Mouse (Mus musculus) layer of hippocampus, adult 11-12 months (tissue): ENCODE data around the gene Lrrc29.

Experiments
- DNase-seq: peaks from one replicate; pipeline ENCODE4 v3.0.0; 2022; ENCODE audit warnings: low spot score

Lrrc29 gene

DNA sequence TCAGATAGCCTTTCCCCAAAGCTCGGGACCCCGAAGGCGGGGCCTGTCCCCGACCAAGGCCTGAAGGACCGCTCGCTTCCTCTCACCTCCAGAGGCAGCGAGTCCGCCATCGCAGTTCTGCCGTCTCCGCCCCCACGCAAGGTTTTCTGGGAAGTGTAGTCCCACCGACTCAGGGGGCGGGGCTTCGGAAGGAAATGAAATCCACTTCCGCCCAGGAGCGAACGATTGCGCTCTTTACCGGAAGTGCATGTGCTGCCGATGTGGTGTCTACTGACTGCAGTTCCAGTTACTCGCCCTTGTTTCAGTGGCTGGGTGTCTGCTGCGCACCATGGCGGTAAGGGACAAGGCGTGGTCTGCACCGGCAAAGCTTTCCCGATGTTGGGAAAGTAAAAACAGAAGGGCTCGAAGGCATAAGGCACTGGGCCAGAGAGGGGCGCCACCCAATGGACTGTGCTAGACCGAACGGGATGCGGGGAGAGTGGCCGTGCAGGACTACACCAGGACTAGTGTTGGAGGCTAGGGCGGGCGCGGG lies at the start of gene Lrrc29, which contains the start of gene Tmem208:
Gene Lrrc29 (minus strand): TSS at position 138 of the 532 bp plus-strand sequence.
Gene Tmem208 (plus strand): TSS at position 214 of the 532 bp plus-strand sequence.
- peak; percentile 97 for DNase-seq

DNA sequence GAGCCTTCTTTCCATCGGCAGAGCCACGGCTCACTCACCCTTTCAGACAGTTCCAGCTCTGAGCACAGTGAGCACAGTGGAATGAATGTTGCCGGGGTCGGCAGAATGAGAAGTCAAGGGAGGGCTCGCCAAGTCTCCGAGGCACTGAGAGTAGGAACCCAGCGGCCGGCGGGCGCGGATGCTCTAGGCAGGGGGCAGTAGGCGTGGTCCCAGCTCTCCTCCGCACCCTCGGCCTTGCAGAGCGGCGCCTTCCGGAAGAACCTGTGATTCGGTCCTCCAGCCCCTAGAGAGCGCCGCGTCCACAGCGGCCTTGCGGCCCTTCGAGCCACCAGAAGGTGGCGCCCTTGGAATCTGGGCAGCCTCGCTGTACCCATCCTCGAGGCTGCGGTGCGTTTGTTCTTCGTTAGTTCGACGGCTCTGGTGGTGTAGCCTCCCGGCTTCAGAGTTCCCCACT lies 48.5 kb upstream of the Lrrc29 start:
- DNase-seq: no peak

DNA sequence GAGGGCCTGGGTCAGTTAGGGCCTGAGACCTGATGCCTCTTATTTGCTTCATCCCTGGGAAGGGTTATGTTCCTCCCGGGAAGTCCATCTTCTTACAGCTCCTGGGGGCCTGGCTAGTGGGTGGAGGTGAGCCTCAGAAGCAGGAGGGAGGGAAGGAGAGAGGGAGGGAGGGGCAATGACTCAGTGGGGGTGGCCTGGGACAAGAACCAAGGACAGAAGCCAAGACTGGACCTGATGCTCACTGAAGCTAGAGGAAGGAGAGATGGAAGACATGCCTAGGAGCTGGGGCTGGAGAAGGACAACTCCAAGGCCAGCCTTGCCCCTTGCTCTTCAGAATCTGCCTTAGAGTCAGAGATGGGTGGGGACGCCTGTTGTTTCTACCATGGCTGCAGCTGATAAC lies 47.0 kb upstream of the Lrrc29 start, which contains the start of gene Plekhg4:
Gene Plekhg4 (plus strand): TSS at position 243 of the 400 bp plus-strand sequence.
- no peak for DNase-seq

DNA sequence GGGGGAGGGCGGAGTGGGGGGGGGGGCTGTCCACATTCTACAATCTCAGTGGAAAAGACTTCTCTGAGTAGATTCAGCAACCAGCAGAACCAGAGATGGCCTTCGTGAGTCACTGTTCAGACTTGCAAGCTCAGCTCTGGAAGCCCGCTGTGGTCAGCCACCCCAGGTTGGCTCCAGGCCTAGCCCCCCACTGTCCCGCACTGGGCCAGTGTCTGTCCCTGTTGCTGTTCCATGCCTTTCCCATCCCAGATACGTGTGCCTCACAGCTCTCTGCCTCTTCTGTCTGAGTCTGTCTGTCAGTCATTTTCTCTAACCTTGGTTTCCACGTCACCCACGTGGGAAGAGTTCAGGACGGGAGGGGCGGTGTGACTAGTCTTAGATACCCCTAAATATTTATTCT lies 46.4 kb upstream of the Lrrc29 start:
- no peak for DNase-seq

DNA sequence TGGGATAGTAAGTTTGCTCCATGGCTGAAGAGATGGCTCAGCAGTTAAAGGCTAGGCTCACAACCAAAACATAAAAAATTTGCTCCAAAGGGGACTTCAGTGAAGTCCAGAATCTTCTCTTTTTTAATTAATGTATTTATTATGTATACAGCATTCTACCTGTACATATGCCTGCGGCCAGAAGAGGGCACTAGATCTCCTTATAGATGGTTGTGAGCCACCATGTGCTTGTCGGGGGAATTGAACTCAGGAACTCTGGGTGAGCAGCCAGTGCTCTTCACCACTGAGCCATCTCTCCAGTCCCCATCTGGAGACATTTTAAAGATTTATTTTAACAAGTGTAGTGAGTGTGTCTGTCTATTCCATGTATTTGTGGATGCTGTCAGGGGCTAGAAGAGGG lies 41.0 kb upstream of the Lrrc29 start:
- no peak for DNase-seq

DNA sequence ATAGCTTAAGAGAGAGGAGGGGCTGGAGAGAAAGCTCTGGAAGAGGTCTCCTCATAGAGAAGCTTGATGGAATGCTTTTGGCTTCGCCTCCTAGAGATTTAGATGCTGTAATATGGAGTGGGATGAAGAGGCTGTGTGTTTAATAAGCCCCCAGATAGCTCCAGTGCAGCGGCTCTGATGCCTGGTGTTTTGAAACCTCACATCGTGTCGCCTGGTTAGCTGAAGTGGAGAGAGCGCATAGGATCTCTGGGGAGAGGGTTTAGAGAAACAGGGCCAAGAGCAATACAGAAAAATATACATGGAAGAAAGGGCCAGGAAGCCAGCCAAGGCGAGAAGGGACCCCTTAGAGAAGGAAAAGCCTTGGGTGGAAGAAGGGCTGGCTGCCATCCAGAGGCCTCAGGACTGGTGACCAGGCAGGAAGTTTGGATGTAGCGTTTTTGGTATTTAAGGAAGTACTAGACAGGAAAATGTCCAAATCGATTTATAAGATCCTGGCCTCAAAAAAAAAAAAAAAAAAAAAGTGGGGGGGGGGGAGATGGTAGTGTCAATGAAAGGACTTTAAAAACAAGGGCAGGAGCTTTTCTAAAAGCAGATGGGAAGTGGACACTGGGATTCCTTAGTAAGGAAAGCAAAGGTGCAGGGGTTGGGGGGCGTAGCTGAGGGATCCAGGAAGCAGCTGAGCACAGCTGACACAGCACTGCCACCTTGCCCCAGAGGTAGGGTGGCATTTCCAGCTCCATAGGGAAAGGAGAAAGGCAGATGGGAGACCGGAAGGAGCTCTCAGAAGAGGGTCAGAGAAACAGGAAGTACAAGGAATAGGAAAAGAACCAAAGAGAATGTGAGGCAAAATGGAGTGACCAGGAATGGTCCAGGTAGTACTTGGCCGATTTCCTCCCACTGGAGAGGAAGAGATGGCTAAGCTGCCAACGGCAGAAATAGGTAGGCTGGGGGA lies 35.9 kb upstream of the Lrrc29 start:
- DNase-seq: no peak

DNA sequence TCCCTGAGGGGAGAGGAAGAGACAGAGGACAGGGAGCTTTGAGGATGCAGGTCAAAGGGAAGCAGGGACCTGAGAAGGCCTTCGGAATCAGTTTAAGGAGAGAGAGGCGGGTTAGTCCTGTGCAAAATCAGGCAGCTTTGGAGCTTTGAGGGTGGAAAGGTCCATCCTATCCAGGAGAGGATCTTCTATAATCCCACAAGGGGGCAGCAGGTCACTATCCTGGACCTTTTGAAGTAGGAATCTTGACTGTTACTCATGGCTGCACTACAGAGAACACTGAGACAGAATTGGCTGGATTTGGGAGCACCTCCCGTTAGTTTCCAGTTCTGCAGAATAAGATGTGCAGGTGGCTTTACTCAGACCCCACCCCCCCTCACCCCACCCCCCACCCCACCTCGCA lies 33.6 kb upstream of the Lrrc29 start:
- DNase-seq: no peak

DNA sequence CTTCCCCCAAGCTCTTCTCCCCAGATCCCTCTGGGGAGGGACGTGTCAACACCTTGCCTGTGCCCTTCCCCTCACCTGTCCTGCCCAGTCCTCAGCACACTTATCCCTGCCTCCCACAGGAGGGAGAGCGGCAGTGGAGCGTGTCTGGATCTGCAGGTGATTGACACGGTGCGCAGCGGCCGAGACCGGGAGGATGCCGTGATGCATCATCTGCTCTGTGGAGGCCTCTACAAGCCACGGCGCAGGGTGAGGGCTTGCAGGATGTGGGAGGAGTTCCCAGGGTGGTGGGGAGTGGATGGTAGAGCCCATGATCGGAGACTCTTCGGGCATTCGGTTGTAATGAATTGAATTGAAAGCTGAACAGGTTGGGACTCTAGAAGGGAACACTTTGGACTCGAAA lies 33.1 kb upstream of the Lrrc29 start:
- no peak for DNase-seq

DNA sequence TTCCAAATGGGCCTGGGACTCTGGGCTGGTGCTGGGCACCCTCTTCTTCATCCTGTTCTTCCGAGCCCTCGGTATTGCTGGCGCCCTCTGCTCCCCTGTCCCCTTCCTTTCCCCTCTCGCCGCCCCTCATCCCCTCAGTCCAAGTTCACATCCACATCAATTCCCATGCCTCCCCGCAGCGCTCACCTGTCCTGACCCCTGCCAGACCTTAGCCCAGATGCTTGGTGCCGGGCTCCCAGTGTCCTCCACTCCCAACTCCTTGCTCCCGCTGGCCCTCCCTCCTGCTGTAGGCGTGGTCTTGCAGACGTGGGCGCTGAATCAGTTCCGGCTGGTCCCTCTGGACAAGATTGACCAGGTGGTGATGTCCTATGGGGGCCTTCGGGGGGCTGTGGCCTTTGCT lies 30.6 kb upstream of the Lrrc29 start:
- DNase-seq: no peak

DNA sequence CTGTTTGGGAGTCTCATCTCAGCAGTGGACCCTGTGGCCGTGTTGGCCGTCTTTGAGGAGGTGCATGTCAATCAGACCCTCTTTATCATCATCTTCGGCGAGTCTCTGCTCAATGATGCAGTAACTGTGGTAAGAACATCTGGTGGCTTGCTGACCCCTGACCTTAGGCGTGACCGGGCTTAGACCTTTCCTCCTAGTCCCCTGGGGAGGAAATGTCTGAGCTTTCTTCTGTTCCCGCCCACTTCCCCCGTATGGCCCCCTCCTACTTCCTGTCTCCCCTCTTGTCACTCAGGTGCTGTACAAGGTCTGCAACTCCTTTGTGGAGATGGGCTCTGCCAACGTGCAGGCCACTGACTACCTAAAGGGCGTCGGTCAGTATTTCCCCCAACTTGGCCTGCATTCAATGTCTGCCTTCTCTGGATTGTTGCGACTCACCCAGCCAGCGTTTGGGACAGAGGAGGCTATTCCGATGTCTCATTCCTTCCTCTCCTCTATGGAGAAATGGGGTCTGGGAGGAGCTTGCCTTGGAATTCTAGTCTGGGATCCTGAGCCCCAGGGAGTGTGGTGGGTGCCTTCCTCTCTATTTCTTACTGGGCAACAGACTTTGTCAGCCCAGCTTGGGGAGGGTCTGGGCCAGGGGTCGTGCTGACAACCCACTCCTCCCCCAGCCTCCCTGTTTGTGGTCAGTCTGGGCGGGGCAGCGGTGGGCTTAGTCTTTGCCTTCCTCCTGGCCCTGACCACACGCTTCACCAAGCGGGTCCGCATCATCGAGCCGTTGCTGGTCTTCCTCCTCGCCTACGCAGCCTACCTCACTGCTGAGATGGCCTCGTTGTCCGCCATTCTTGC lies 29.3 kb upstream of the Lrrc29 start:
- no peak for DNase-seq

DNA sequence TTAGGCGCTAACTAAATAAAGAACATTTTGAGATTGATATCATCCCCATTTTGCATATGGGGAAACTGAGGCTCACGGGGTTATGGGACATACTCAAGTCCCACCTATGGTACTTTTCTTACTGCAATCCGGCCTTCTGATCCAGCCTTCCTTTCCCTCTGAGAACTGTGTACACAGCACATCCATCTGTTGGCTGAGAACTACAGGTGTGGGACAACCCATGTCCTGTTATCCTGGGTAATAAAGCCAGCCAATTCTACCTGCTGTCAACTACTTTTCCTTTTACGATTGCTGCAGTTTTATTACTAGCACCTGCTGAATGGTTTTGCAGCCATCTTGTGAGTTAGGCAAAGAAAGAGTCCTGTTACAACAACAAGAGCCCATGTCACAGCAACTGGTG lies 28.5 kb upstream of the Lrrc29 start:
- DNase-seq: no peak

DNA sequence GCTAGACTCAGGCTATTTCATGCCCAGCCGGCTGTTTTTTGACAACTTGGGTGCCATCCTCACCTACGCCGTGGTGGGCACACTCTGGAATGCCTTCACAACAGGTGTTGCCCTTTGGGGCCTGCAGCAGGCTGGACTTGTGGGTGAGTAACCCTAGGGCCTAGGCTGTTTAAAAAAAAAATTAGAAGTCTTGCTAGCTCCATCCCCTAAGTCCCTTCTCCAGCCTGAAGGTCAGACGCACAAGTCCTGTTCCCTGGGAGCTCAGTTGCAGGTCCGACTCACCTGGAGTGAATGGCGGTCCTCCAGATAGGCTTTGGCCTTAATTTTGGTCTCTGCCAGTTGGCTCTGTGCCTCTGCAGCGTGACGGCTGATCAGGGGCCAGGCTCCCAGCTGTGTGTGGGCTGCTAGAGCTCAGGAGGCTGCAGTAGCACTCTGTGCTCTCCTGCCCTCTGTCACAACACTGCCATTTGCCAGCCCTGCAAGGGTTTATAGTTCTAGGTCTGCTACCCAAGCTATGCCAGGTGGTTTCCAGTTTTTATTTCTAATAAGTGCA lies 27.6 kb upstream of the Lrrc29 start:
- no peak for DNase-seq

DNA sequence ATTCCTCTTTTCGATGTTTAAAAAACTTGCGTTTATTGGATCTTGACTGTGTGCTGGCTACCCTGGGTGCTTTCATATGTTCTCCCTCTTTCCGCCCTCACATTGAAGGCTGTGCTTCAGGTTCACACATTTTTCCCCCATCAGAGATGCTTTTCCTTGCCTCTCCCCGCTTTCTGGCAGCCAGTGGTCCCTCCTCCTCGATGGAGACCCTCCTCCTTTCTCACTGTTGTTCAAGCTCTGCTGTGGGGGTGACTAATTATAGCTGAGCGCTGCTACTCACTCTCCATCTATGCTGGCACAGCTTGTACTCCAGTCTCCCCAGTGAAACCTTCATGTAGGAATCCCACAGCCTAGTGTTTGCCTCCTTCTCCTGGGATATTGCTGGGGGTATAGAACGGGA lies 24.1 kb upstream of the Lrrc29 start:
- DNase-seq: no peak

DNA sequence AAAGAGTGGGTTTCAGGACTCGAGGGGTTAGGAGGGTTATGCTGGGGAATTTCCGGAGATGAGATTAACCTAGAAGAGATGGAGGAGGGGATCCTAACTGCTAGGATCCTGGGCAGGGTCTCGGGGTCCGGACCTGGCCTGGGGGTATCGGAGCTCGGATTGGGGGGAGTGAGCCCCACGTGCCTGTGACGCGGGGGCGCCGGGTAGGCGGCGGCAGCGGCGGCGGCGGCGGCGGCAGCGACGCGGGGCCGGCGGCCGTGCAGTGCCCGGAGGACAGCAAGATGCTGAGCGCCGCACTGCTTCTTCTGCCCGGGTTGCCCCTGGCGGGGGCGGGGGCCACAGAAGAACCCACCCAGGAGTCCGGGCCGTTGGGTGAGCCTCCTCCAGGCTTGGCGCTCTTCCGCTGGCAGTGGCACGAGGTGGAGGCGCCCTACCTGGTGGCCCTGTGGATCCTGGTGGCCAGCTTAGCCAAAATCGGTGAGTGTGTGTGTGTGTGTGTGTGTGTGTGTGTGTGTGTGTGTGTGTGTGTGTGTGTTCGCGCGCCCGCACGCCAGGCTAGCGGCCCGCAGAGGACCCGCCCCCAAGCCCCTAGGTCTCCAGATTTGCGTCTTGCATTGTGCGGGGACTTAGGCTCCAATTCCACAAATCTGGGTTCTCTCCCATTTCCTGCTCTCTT lies 23.2 kb upstream of the Lrrc29 start:
- no peak for DNase-seq

DNA sequence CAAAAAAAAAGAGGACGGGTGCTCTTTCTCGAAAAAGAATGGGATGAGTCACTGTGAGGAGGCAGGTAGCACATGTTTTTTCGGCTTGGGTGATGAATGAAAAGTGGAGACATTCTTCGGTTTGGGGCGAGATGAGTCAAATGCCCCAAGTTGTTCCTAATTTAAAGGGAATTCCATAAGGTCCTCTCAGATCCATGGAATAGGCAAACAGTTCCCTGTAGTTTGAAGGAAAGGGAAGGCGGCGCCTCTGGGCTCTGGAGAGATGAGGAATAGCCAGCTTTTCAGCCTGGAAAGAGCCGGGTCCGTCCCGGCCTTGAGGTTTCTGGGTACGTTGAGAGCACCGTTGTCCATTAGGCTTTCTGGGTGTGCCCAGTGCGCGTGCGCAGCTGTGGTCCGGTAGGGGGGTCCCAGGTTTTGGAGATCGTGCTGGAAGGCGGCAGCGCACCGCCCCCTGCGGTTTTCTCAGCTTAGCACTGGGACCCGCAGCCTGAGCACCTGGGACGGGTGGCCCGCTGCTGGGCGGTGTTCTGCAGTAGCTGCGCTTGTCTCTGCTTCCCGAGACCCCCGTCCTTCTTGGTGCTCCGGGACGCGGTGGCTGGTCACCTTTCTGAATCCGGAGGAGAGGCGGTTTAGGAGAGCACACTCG lies 22.5 kb upstream of the Lrrc29 start, which contains the start of gene Slc9a5:
Gene Slc9a5 (plus strand): TSS at position 394 of the 646 bp plus-strand sequence.
- DNase-seq: peak; percentile 45

DNA sequence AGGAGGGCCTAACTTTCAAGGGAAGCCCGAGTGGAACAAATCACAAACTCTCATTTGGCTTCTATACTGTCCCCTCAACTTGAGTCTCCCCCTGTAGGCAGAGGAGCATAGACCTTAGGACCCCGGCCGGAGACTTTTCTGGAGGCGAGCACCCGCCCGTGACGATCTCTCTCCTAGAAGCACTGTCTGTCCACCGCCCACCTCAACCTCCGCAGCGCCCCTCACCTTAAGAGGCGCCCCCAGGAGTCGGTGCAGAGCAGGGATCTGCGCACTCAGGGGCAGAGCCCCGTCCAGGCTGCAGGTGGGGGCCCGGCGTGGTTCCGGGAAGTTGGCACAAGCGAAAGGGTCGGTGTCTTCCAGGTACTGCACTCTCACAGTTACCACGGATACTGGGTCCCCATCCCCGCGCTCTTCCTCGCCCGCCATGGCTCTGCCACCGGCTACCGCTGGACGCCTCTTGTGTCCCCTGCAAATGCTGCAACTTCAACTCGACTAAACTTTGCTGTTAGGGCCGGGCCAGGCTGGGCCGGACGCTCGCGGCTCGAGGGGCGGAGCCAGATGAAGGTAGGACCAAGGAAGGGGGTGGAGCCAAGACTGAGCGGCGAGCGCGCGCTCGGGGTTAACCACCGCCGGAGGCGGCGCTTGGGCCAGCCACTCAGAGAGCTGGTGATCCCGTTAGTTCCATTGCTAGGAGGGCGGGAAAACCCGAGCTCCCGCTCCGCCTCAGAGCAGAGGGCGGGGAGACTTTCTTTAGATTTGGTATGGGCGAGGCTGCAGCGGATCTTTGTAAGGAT lies 21.5 kb upstream of the Lrrc29 start, which contains the start of gene Fhod1:
Gene Fhod1 (minus strand): TSS at position 526 of the 794 bp plus-strand sequence.
- peak; percentile 87 for DNase-seq

DNA sequence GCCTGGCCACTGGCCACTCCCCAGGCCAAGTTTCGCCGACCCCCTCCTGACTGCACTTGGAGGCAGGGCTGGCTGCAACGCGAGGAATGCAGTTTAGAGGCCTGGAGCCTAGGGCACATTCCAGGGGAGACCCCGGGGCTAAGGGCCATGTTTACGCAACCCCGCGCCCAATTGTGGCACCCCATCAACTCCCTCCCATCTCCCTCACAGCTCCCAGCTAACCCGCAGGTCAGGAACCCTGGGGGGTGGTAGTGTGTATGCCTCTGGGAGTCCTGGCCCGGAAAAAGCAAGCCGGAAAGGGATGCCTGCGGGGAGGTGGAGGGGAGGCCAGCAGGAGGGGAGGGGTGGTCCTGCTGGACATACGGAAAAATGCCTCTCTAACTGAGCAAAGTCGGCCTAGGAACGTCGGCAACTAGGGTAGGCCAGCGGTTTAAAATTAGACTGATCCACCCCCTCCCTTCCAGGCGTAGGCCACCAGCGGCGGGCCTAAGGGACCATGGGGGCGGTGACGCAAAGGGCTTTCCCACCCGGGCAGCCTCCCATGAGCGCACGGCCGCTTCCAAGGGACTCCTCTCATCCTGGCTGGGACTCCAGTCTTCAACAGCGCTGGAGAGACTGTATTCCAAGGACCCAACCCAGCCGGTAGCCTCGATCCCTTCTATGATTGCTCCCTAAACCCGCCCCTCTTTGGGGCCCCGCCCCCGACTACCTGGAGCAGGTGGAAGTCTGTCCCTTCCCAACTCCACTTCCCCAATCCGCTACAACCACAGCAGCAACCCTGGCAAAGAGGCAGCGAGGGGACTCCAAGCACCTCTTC lies 20.7 kb upstream of the Lrrc29 start:
- no peak for DNase-seq

DNA sequence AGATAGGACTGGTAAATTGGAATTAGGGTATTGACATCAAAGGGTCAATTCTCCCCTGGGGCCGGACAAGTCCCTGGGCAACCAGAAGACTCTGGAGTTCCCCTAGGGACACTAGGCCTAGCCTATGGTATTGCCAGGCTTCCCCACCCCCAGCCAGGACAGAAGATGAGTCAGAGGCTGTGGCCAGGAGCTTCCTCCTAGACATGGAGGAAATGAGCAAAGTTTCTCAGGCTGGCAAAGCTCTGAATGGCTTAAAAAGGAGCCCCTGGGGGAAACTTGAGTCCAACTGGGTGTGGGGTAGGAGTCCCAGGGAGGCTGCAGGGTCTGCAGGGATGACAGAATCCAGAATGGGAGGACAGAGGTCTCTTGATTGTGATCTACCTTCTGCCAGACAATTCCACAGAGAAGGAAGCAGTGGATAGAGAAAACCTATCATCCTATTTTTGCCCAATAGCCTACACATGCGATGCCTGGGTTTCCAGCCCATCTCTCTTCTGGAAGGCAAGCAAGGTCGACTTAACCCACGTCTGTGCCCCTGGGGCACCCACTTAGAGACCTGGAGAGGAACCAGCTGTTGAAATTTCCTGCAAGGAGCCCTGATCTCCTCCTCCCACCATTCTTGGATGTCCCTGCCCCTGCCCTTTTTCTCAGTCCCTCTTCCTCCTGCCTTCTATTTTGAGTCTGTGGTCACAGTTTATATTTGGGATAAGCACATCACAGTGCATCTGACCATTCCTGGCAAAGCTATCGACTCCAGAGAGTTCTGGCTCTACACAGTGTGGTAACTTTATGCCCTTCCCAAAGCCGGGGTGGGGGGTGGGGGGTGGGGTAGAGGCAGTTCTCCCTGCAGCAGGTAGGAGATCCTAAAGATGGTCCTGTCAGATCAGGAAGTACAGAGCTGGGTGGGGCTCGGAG lies 19.2 kb upstream of the Lrrc29 start:
- DNase-seq: no peak
